Mouse (Mus musculus) spleen, postnatal 36 days (tissue): ENCODE results near the gene Pdzrn3.

Source experiments
- DNase-seq, 2 experiments: peaks; one replicate each; pipeline ENCODE4 v3.0.0; 2022; ENCODE audit warnings: low spot score in 2 of 2, mixed read lengths in 1 of 2

Pdzrn3 gene

DNA sequence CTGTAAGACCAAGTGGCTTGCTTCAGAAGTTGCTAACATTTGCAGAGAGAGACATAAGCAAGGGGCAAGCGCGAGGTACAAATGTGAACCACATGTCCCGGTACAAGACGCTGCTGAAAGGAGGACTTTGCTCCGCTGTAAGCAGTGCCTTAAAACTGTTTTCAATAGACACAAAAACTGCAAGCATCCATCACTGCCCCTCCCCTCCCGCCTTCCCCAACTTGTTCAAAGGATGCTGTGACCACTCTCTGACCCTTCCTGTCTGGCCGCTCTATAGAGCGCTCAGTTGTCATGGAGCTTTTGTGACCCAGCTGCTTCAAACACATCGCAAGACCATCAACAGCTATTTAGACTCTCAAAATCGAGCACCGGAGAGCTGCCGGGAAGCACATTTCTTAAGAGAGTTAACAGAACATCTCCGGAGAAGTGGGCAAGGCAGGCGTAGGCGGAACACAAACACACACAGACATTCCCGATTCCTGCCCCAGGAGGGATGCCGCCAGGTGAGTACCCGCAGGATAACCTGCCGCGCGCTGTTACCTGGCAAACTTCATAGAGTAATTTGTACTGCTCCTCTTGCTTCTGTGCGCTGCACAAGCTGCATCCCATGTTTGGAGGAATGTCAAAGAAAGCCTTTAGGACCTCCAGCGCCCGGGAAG, 179.3 kb downstream of the Pdzrn3 start:
- no peak for DNase-seq

DNA sequence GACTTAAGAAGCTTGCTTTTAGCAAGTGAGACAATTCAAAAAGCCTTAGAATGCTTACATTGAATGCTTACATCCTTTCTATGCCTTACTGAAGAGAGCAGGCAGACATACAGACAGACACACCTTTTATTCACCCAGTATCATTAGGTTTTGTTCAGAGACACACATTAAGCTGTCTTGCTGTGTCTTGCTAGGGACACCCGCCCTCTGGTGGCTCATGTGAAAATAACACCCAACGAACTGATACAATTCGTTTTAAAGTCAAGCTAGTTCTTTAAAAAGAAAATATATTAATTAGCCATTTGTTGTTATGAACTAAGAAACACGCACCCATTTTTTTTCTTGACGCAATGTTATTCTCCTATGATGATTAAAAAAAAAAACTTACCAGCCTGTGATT, 180.1 kb downstream of the Pdzrn3 start:
- peak in 1 of 2 experiments; percentile 6 for DNase-seq

DNA sequence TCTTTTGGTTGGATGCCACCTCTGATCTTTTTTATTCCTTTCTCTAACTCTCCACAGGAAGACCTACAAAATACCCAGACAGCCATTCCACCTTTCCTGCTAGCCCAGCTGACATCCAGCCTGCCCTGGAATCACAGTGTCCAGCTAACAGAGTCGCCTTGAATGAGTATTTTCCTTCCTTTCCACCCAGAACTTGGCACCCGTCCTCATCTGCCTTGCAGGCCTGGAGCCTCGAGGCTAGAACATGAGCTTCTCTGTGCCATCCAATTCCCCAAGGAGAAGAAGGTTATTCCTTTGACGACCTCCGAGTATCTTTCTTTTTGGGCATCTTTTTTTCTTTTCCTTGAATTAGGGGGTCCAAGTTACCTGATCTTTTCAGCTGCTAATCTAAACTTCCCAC, 181.8 kb downstream of the Pdzrn3 start:
- DNase-seq, result no peak

DNA sequence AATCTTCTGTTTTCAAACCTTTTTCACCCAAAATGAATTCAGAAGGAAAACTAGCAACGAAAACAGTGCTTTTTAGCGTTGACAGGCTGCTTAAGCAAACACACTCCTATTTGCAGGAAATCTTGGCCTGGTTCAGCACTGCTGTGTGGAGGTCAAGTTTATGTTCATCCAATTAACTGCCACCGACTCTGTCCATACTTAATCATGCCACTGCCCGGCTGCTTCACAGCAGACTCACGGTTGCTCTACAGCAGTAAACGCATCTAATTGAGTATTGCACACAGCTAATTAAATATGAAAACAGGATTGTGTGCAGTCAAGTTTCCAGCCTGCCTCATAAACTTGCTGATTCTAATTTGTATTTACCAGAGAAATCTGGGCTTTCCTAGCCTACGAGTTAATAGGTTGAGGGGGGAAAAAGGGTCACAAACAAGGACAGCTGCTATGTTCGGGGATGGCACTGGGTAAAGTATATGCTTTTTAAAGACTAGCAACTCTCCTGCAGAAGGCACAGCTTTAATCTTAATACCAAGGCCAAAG, 183.2 kb downstream of the Pdzrn3 start:
- no peak for DNase-seq

DNA sequence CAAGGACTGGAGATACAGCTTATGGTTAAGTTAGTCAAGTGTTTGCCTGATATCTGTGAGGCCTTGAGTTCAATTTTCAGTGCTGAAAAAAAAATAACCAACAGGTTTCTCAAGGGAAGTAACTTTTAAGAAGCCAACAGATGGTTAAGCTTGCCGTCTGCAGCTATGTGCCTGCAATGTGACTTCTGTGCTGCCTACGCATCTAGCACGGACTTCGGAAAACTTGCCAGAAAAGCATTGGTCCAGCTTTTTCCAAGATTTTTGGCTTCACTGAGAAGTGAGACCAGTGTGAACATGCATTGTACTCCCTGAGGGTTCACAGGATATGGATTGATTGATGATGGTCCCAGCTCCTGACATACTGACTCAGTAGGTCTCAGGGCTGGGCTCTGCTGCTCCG, 186.1 kb downstream of the Pdzrn3 start:
- no peak for DNase-seq

DNA sequence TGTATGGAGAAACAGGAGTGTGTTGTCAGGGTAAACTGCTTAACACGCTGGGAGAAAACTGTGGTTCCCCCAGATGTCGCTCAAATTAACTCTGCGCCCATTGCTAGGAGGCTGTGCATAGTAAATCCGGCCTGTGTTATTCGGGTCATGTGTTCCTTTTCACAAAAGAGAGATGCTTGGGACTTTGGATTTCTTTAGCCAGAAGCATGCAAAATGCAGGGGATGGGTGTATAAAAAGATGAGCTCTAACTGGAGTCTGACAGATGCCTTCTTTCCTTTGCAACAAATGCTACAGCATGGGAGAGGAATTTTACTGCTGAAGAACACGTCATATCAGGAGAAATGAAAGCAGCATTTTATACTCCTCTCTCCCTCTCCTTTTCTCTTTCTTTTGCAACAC, 190.4 kb downstream of the Pdzrn3 start:
- no peak for DNase-seq

DNA sequence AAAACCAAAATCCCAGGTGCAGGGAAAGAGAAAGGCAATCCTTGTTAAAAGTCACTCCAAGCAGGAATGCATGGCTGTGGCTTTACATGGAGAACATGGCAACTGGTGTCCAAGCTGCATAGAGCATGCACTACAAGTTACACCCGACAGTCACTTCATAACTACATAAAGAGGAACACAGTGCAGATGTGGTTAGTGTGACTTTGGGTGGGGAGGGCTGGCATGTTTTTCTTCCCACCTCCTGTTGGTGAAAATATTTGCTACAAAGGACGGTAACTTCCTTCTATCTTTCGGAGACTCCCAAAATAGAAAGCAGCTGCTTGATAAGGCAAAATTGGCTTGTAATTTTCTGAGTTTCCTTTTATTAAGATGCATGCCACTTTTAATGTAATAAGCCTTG, 190.8 kb downstream of the Pdzrn3 start:
- no peak for DNase-seq

DNA sequence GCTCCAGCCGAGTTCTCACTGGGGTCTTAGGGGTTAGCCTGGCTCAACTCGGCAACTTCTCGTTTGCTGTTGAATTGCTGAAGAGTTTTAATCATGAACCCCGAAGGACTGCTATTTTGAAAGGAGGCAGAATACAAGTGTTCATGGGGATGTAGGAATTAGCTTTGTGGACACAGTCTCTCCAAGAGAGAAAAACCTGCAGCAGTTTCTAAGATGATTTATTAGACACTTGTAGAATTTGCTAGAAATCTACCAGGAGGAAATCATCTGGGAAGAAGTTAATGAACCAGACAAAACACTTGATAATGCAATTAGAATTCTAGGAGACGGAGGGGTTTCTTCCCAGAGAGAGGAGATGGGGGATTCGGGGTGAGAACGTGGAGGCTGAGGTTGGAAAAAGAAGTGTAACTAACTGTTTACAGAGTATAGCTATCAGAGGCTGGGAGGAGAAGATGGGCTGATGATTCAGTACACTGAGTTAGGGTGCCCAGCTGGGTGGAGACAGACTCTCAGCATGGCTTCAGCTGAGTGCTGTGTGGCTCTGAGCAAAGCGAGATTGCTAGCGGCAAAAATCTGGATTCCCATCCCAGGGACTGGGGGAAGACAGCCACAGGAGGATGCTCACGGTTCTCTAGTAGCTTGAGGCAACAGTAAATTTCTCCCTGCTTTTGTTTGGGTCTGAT, 193.5 kb downstream of the Pdzrn3 start:
- DNase-seq, result no peak

DNA sequence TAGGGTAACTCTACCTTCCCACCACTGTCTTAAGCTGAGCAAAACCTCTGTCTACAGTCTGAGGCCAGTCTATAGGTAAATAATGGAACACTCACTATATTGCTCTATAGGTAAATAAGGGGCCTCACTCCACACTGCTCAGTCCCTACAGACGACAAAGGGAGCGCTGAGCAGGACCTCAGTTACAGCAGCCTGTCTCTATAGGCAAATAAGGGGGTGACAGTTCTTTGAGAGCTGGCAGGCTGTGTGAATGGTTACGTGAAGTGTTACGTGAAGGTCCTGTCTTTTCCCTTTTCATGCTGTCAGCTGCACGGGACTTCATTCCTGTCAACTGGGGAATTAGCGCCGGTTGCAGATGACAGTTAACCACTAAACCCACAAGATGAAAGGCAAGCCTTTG, 207.0 kb downstream of the Pdzrn3 start:
- DNase-seq, result no peak

DNA sequence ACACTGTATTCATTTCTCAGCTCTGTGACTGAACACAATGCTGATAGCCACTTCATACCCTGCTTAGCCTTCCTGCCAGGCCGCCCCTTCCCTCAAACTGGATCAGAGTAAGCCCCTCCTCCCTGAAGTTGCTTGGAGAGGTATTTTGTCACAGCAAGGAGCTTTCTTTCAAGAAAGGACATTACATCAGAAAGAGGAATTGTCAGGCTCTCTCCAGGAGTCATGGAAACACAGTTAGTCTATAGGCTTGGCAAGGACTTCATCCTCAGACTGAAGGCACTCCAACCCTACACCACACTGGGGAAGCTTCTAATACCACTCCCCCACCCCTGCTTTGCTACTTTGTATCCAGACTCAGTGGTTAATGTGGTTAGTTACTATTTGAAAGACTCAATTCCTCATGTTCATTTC, 224.2 kb downstream of the Pdzrn3 start:
- no peak for DNase-seq

DNA sequence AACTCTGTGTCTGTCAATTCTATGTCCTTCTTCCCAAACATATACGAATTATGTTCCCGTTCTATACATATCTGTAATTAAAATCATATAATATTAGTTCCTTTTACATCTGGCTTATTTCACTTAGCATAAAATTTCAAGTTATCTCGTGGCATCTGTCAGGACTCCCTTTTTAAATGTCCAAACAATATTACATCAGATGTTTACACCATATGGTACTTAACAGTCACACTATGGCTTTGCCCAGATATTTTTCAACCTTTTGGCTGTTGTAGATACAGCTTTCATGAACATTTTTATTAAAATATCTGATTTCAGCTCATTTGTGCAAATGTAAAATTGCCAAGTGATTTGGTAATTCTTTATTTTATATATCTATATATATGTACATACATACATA, 242.3 kb downstream of the Pdzrn3 start:
- no peak for DNase-seq

DNA sequence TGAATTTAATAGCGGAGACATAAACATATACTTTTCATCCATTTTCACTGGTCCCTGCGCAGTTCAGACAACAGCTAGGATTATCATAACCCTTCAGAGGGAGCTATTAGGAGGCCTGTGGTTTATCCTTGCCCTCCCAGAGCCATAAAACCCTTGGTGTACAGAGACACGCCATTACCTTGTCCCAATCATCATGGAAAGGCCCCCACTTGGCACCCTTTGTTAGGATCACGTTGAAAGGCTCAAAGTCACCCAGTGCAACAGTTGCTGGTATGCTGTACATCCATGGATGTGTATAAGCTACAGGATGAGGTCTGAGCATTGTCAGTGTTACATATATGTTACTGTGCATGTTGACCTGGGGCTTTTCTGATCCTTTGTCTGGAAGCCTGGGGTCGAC, 252.3 kb downstream of the Pdzrn3 start:
- DNase-seq, result no peak

DNA sequence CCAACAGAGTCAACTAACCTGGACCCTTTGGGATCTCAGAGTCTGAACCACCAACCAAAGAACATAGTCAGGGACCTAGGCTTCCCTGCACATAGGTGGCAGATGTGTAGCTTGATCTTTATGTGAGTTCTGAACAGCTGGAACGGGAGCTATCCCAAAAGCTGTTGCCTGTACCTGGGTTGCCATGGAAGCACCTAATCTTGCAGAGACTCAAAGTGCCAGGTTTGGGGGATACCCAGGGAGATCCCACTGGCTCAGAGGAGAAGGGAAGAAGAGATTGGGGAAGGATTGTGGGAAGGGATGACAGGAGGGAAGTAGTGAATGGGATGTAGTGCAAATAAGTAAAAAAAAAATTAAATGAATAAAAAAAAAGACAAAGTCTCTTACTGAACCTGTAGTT, 268.7 kb downstream of the Pdzrn3 start:
- DNase-seq, result no peak

DNA sequence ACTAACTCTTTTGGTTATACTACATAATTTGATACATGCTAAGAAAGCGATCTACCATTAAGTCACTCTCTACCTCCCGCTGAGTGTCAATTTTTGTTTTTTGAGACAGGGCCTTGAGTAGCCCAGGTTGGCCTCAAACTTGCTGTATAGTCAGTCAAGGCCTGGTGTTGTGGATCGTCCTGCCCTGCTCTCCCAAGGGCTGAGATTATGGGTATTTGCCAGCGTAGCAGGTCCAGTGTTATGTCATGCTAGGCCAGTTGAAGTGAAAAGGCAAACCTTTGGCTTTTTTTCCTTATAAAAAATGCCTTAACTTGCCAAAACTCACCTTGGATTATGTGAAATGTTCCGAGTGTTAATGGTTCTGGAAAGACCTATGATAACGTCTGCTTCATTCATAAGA, 274.2 kb downstream of the Pdzrn3 start:
- no peak for DNase-seq

DNA sequence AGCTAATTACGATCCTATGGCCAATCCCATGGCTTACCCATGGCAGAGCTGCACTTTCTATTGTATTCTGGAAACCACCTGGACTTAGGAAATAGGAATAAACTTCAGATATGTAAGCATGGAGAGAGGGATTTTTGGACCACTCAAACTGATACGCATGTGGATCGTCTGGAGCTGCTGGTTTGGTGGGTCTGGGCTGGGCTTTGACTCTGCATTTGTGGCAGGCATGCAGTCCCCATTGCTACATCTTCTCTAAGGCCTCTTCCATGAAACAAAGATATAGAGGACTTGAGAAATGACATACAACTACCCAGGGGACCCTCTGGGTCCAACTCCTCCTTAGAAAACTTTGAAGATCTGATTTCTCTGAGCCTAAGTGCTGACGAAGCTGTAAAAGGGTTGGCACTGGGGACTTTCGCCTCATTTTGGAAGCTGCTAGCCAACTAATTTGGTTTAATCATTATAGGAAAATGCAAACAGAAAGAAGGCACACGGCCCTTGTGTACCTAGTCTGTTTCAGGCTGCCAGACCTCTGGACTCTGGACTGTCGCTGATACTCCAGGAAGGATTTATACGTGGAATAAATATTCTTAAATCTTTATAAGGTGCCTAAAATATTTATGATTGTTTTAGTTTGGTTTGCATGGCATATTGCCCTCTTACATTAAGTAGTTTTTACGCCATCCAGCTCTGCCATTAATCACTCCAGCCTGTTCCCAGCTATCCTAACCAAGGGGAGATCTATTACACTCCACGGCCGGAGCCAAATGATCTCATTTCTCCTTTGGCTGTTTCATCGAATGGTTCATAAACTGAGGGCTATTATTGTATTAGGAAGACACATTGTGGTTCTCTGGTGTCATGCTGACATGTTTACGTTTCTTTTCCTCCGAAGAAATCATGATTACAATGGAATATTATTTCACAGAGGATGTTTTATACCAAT, 275.7 kb downstream of the Pdzrn3 start:
- no peak for DNase-seq
